Mouse (Mus musculus) midbrain, embryonic 14.5 days (tissue): ENCODE results near the gene Dpp6. TPM values are rescaled to one million over a fixed set of nuclear protein-coding genes. Genes with fewer than 3 reads are reported as not detected.

Source experiments
- ATAC-seq: fragments of 200-750 bp; cut with Nextera tagmentation; 2 replicates; pipeline ENCODE4 v1.8.0; 2017; ENCODE audit warnings: moderate number of reproducible peaks, moderate library complexity; ENCODE audit not compliant: low FRiP score, low TSS enrichment
- DNase-seq: peaks from one replicate; pipeline ENCODE4 v3.0.0-alpha.2; 2015
- H3K27ac ChIP-seq: fragments of 300-500 bp; sonication (generic); replicated peaks from 2 replicates; pipeline ENCODE4 v1.5.1; 2014; ENCODE audit warnings: mild to moderate bottlenecking, low read depth, low read length, moderate library complexity
- H3K27me3 ChIP-seq: fragments of 300-500 bp; sonication (generic); 2 replicates; pipeline ENCODE4 v1.6.1; 2014; ENCODE audit warnings: low read length, control low read depth, mixed read lengths; ENCODE audit not compliant: control insufficient read depth, insufficient read depth
- H3K36me3 ChIP-seq: fragments of 300-500 bp; sonication (generic); 2 replicates; pipeline ENCODE4 v1.6.1; 2014; ENCODE audit warnings: low read length, control low read depth; ENCODE audit not compliant: control insufficient read depth, insufficient read depth
- H3K4me1 ChIP-seq: fragments of 300-500 bp; sonication (generic); 2 replicates; pipeline ENCODE4 v1.6.1; 2014; ENCODE audit warnings: mild to moderate bottlenecking, antibody characterized with exemption, low read length, control low read depth; ENCODE audit not compliant: control insufficient read depth, insufficient read depth
- H3K4me2 ChIP-seq: fragments of 300-500 bp; sonication (generic); 2 replicates; pipeline ENCODE4 v1.6.1; 2014; ENCODE audit warnings: mild to moderate bottlenecking, low read length, moderate library complexity
- H3K4me3 ChIP-seq: fragments of 300-500 bp; sonication (generic); replicated peaks from 2 replicates; pipeline ENCODE4 v1.5.1; 2014; ENCODE audit warnings: low read depth, low read length
- H3K9ac ChIP-seq: fragments of 300-500 bp; sonication (generic); replicated peaks from 2 replicates; pipeline ENCODE4 v1.6.1; 2014; ENCODE audit warnings: mild to moderate bottlenecking, low read length, moderate library complexity
- H3K9me3 ChIP-seq: fragments of 300-500 bp; sonication (generic); 2 replicates; pipeline ENCODE4 v1.6.1; 2016; ENCODE audit warnings: low read length, control low read depth, mixed read lengths; ENCODE audit not compliant: control insufficient read depth
- WGBS: fragments of 180-500 bp; shearing (Covaris S2); extraction: QIAGEN DNeasy Blood & Tissue Kit; methylation state at CpG from one replicate; pipeline ENCODE4 v1.1.7; 2014; 5-methylcytosine and 5-hydroxymethylcytosine counted together
- polyA plus RNA-seq: library from polyadenylated mRNA; unstranded; fragments of >200 nt; fragmentation: Nextera tagmentation; extraction: Ambion mirVana; gene quantifications from 2 replicates; pipeline ENCODE4 v1.2.1, GENCODE M21; 2014

Dpp6 gene
- polyA plus RNA-seq, 1 experiment from 2014 or later = 72.6 TPM

DNA sequence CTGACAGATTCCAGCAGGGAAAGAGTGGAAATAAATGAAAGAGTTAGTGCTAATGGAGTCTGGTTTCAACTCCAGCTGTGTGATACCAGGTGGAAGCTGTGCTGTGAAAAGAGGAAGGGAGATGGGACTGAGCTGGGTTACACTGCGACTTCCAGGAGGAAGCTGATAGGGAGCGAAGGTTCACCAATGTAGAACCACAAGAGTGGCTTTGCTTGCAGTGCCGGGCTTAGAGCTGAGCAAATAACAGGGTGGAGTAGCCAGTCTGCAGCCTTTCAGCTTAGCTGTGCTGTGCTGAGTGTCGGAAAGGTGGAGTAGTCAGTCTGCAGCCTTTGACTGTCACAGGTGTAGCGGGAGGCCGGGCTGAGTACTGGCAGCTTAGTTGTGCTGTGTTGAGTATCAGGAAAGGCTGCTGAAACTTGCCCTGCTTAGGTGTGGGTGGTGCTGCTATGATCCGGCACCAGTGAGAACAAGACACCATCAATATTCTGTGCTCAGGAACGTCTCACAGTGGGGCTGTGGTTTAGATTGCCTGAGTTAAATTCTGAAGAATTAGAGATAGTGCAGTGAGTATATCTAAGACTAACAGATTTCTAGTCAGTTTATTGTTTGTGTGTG lies 457.9 kb downstream of the Dpp6 start:
- 64% methylated on average over 8 of the region's 8 CpGs for WGBS
- Histone ChIP-seq H3K4me3 (no peak overlapping the region), H3K36me3 (no peaks in the 10 kb centered on the region), H3K27me3 (no peaks in the 10 kb centered on the region), H3K9me3 (no peaks in the 10 kb centered on the region), H3K4me1 (no peaks in the 10 kb centered on the region), H3K9ac (no peak overlapping the region), H3K4me2 (no peak overlapping the region), H3K27ac (no peak overlapping the region)
- DNase-seq = no peak
- no peak for ATAC-seq

GRCm38 (mm10) chr5:27275871-27276270 lies 458.9 kb downstream of the Dpp6 start:
- WGBS = 96% methylated on average over 1 of the region's 1 CpGs
- Histone ChIP-seq H3K9me3 (no peaks in the 10 kb centered on the region), H3K4me3 (no peak overlapping the region), H3K27ac (no peak overlapping the region), H3K9ac (no peak overlapping the region), H3K36me3 (no peaks in the 10 kb centered on the region), H3K27me3 (no peaks in the 10 kb centered on the region), H3K4me2 (no peak overlapping the region), H3K4me1 (no peaks in the 10 kb centered on the region)
- DNase-seq (no peak), ATAC-seq (no peak)

GRCm38 (mm10) chr5:27278120-27278645 lies 461.2 kb downstream of the Dpp6 start:
- no peak overlapping the region for H3K4me2 ChIP-seq
- WGBS = 86% methylated on average over 10 of the region's 10 CpGs
- H3K27me3 ChIP-seq = no peaks in the 10 kb centered on the region
- no peaks in the 10 kb centered on the region for H3K4me1 ChIP-seq
- H3K9me3 ChIP-seq = no peaks in the 10 kb centered on the region
- ATAC-seq (no peak), DNase-seq (no peak)
- H3K27ac ChIP-seq = no peak overlapping the region
- H3K9ac ChIP-seq = no peak overlapping the region
- no peak overlapping the region for H3K4me3 ChIP-seq
- H3K36me3 ChIP-seq = no peaks in the 10 kb centered on the region

- no peak for ATAC-seq
- no peaks in the 10 kb centered on the region for H3K27me3 ChIP-seq
Measured at GRCm38 (mm10) chr5:27286876-27287275, 469.9 kb downstream of the Dpp6 start.

DNA sequence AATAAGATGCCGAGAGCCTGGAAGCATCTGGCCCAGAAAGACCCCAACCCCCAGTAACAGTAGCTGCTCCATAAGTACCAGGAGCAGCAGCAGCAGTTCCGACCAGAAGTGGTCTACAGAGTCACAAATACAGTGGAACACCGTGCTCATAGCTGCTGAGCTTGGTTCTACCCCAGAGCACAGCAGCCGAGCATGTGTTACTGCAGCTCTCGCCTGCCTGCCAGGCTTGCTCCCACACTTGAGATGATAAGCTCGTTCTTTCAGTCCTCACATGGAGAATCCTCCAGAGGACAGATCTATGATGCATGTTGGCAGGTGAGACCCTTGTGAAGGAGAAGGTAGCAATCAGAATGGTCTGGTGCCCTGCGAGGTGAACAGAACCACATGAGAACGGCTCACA lies 474.4 kb downstream of the Dpp6 start:
- Histone ChIP-seq H3K4me1 (no peaks in the 10 kb centered on the region; the same call in 1 of the 2 replicates), H3K36me3 (no peaks in the 10 kb centered on the region), H3K27me3 (no peaks in the 10 kb centered on the region), H3K9ac (no peak overlapping the region), H3K4me3 (no peak overlapping the region), H3K27ac (no peak overlapping the region), H3K4me2 (no peak overlapping the region), H3K9me3 (no peaks in the 10 kb centered on the region)
- ATAC-seq (no peak), DNase-seq (no peak)
- WGBS = 89% methylated on average over 8 of the region's 8 CpGs

More at GRCm38 (mm10) chr5:27286876-27287275, 469.9 kb downstream of the Dpp6 start:
- 50% methylated on average over 4 of the region's 4 CpGs for WGBS
- H3K36me3 ChIP-seq = no peaks in the 10 kb centered on the region
- no peak overlapping the region for H3K9ac ChIP-seq
- H3K9me3 ChIP-seq = no peaks in the 10 kb centered on the region
- no peak overlapping the region for H3K27ac ChIP-seq
- no peak overlapping the region for H3K4me3 ChIP-seq
- DNase-seq = no peak
- no peaks in the 10 kb centered on the region; the same call in 1 of the 2 replicates for H3K4me1 ChIP-seq
- no peak overlapping the region for H3K4me2 ChIP-seq

GRCm38 (mm10) chr5:27292236-27292635 lies 475.2 kb downstream of the Dpp6 start:
- H3K27ac ChIP-seq = no peak overlapping the region
- 93% methylated on average over 7 of the region's 7 CpGs for WGBS

GRCm38 (mm10) chr5:27304115-27304514 lies 487.1 kb downstream of the Dpp6 start:
- DNase-seq (no peak), ATAC-seq (no peak)
- WGBS = 87% methylated on average over 2 of the region's 2 CpGs
- Histone ChIP-seq H3K36me3 (no peaks in the 10 kb centered on the region), H3K9ac (no peak overlapping the region), H3K4me3 (no peak overlapping the region), H3K27ac (no peak overlapping the region), H3K4me1 (no peaks in the 10 kb centered on the region), H3K9me3 (no peaks in the 10 kb centered on the region), H3K27me3 (no peaks in the 10 kb centered on the region), H3K4me2 (no peak overlapping the region)

More at GRCm38 (mm10) chr5:27292236-27292635, 475.2 kb downstream of the Dpp6 start:
- no peaks in the 10 kb centered on the region for H3K9me3 ChIP-seq
- ATAC-seq (no peak), DNase-seq (no peak)
- H3K4me2 ChIP-seq = no peak overlapping the region
- no peak overlapping the region for H3K4me3 ChIP-seq
- H3K9ac ChIP-seq = no peak overlapping the region
- no peaks in the 10 kb centered on the region for H3K4me1 ChIP-seq
- no peaks in the 10 kb centered on the region for H3K27me3 ChIP-seq
- no peaks in the 10 kb centered on the region for H3K36me3 ChIP-seq

DNA sequence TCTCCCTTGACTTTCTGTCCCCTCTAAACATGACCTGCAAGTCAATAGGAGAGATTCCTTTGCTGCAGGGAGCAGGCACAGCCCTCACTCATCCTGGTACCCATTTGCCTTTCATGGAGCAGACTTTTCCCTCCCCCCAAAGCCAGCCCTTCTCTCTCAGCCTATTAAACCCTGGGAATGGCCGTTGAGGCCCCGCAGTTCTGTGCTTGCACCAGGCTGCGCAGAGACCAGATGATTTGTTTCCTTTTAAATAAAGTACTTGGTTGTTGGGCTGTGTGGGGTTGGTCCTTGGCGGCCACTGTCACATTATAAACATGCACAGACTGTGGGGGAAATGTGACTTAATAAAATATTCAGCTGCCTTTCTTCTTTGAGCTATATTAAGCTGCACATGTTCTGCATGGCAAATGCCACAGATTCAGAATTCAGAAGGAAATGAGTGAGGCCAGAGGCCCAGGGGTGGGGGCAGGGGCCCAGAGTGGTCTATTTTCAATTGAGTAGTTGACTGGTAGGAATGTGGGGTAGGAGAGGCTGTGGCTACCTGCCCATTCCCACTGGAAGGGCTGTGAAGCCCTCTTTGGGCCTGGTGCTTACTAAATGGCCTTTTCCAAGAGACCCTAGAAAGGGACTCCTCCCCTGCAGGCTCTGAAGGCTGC lies 489.6 kb downstream of the Dpp6 start:
- H3K9ac ChIP-seq = no peak overlapping the region
- DNase-seq (peak; percentile 47), ATAC-seq (peak; percentile 75)
- WGBS = 50% methylated on average over 4 of the region's 4 CpGs
- no peak overlapping the region for H3K4me3 ChIP-seq
- no peaks in the 10 kb centered on the region for H3K36me3 ChIP-seq
- no peaks in the 10 kb centered on the region for H3K4me1 ChIP-seq
- no peaks in the 10 kb centered on the region for H3K27me3 ChIP-seq
- peak overlapping the region; percentile 13; the same call in 1 of the 2 replicates for H3K27ac ChIP-seq
- no peak overlapping the region for H3K4me2 ChIP-seq
- H3K9me3 ChIP-seq = no peaks in the 10 kb centered on the region

GRCm38 (mm10) chr5:27310217-27310616 lies 493.2 kb downstream of the Dpp6 start:
- no peaks in the 10 kb centered on the region for H3K27me3 ChIP-seq
- H3K4me3 ChIP-seq = no peak overlapping the region
- H3K4me2 ChIP-seq = no peak overlapping the region
- no peak overlapping the region for H3K9ac ChIP-seq
- ATAC-seq = no peak
- H3K9me3 ChIP-seq = no peaks in the 10 kb centered on the region
- DNase-seq = no peak
- 78% methylated on average over 2 of the region's 2 CpGs for WGBS
- no peaks in the 10 kb centered on the region for H3K4me1 ChIP-seq
- no peak overlapping the region for H3K27ac ChIP-seq
- H3K36me3 ChIP-seq = no peaks in the 10 kb centered on the region
